Mouse (Mus musculus) neutrophil, adult 5-6 weeks (primary cell): ENCODE data around the gene Cdh22. TPM values are rescaled to one million over a fixed set of nuclear protein-coding genes. Genes with fewer than 3 reads are reported as not detected.

Source experiments
- ATAC-seq: fragments of 151-379, 151-347 bp; 2 replicates; pipeline ENCODE4 v1.8.0; 2017; ENCODE audit warnings: mild to moderate bottlenecking, moderate TSS enrichment; ENCODE audit not compliant: insufficient number of reproducible peaks, poor library complexity, low FRiP score, severe bottlenecking; ENCODE audit errors: extremely low read depth
- total RNA-seq: library from RNA; stranded (forward); fragments of 200-1000 nt; gene quantifications from 2 replicates; pipeline ENCODE4 v1.2.3, GENCODE M21; 2017

Gene Cdh22
- total RNA-seq, 1 experiment from 2014 or later, result not detected

GRCm38 (mm10) chr2:165217361-165218149 is 17.1 kb downstream of the Cdh22 start:
- ATAC-seq, result no peak

DNA sequence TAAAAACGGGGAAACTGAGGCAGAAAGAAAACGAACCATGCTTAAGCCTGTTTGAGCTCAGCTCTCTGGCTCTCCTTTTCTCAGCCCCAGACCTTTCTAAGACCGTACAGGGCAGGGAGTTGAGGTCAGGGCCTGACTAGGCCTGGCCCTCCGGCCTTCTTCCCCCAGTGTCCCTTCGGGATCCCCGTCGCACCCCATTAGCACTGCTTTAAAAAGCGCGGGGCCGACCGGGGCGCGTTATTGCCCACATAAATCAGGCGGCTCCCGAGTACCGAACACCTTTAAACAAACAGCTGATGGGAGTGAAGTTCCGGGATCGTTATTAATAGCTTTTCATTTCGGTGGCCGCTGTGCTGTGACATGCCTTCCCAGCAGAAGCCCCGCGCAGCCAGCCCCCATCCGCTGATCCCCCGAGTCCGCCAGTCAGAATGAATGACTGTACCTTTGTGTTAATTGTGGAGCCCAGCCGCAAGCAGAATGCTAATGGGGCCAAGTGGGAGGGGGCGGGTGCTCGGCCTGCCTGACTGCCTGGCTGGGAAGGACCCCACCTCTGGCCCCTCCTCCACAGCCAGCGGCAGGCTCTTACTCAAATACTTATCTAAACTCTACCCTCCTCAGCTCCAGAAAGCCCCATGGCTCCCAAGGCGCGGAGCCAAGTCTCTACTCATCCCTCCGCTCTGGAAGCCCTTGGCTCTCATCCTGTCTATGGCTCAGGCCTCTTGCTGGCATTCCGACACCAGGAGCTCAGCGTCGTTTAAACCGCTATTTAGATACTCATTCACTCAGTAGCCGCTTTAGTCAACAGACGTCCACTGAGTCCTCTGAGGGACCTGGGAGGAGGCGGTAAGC is 19.3 kb downstream of the Cdh22 start:
- no peak for ATAC-seq

DNA sequence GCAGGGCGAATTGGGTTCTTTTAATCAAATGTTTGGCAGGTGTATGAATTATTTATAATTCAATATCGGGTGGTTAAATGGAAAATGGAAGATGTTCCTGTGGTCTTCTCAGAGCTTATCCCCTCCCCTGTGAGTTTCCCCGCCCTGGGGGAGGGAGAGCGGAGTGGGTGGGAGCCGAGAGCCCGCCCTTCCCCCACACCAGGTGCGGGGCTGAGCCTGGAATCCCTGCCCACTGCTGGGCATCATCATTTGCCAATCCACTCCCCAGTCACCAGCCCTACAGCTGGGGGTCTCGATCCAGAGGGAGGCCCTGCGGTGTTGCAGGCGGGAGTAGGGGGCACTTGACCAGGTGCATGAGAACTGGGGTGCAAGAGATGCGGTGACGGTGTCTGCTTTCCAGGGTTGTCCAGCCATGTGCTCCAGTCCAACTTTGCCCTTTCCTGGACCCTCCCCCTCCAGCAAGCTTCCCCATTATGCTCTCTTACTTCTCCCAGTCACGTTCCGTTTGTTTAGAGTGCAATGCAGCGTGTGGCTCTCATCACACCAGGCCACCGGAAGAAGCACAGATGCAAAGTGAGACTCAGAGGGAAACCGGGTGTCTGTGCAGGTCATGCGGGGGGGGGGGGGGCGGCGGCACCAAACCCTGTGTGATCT is 23.1 kb downstream of the Cdh22 start:
- ATAC-seq, result no peak

DNA sequence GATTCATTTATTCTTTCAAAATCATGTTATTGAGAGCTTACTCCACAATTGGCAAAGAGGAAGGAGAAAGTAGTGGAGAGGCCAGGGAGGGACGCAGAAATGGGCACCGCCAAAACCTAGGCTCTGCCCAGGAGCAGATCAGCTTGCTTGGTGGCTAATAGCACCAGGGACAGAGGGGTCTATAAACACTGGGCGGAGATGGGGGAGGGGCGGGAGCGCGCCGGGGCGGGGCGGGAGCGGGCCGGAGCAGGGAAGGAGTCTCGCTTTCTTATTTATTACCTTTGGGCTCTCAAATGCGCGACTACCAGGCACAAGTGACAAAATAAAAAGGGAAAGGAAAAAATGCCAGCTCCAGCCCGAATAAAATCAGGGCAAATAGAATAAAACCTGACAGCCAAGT is 23.7 kb downstream of the Cdh22 start:
- ATAC-seq, result no peak

DNA sequence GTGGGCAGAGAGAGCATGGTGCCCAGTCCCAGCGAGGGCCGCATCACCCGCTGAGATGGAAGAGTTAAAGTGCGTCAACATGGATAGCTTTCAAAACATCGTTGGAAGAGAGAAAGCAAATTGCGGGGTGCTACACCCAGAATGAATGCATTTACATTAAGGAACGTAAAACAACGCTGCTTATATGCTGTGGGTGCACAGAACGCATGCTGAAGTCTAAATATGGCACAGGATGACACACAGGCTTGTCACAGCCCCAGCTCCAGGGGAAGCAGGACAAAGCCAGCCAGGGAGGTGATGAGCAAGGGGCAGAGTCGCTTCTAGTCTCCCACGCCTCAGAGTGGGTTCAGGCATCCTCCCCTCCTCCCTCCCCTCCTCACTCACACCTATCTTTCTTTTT is 27.0 kb downstream of the Cdh22 start:
- no peak for ATAC-seq

DNA sequence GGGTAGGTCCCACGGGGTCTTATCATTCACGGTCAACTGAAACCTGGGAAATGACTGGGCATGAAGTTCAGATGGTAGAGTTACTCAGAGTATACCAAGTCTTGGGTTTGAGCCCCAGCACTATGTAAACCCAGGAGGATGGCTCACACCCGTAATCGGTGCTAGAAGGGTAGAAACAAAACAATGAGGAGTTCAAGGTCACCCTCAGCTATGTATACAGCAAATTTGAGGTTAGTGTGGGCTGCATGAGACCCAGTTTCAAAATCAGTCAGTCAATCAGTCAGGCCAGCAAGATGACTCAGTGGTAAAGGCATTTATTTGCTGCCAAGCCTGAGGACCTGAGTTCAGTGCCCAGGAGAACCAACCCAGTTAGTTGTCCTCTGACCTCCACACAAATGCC is 27.6 kb downstream of the Cdh22 start:
- no peak for ATAC-seq

- ATAC-seq, result no peak
These were observed 29.2 kb downstream of the Cdh22 start for GRCm38 (mm10) chr2:165205486-165205885.

DNA sequence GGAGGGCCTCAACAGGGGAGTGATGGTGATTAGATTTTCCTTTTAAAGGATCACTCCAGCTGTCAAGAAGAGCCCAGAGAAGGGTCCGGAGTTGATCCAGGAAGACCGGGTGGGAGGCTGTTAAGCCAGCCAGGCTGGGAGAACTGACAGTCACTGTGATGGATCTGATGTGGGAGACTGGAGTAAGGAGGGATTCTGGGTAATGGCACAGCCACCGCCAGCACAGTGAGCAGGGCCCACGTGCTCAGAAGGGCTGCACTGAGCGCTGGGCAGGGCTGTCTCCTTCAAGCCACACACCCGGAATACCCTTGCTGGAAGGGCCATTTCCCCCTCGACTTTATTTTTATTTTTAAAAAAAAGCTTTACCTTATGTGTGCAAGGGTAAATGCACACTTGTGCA is 29.7 kb downstream of the Cdh22 start:
- no peak for ATAC-seq

GRCm38 (mm10) chr2:165201761-165202751 is 32.6 kb downstream of the Cdh22 start:
- ATAC-seq, result no peak

GRCm38 (mm10) chr2:165197546-165197945 is 37.1 kb downstream of the Cdh22 start:
- ATAC-seq, result no peak

DNA sequence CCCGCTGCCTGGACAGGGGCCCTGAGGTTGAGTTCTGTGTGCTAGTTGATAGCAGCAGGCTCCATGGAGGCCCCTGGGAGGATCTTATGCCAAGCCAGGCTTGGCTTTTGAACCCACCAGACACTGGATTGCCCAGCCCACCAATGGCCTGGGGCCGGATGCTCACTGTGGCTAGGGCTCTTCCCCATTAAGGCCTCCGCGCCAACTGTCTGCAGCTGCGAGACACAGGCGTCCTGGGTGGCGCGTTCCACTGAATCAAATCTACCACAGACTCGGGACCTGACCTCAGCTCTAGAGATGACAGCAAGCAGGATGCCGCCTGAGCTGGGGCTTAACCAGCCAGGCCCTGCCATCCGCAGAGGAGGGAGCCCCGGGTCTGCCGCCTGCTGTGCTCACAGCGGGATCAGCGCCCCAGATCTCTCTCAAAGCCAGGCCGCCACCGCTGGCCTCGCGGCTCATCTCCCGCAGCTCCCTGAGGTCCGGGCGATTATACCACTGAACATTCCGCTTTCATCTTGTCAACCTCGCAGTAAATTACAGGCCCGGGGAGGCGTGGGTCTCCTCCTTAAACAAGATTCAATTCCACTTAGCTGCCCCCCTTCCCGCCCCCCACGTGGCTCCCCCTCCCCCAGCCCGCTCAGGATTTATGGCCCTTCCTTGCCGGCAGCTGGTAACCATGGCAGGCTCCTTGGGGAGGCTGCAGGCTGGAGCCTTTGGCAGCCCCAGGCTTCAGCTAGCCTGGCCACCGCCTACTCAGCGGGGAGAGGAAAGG is 39.1 kb downstream of the Cdh22 start:
- ATAC-seq, result no peak

DNA sequence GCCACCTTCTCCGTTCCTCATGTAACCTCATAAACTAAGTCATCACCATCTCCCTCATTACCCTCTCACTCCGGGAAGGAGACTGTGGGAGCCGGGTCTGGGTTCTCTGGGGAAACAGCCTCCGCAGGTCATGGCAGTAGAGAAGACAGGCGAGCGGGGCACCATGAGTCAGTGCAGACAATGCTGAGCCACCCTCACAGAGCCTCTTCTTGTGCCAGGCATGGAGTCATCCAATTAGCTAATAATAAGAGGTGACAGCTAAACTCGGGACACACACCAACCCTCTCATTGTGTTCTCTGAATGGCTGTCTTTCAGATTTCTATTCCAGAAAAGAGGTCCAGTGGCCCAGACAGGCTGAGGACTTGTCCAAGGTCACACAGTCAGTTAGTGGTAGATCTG is 43.2 kb downstream of the Cdh22 start:
- ATAC-seq, result no peak

DNA sequence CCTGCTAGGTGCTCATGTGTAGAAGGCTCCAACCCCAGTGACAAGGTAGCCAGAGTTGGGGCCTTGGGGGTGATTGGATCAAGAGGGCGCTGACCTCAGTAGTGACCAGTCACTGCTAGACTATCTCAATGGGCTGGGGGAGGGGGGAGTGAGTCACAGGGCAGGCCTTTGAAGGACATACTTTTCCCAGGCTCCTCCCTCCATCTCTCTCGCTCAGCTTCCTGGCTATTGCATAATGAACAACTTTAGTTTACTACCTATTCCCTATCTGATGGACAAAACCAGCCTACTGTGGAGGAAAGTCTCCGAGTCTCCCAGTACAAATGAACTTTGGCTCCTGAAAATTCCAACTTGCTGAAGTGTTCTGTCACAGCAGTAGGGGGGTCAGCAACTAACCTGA is 45.1 kb downstream of the Cdh22 start:
- ATAC-seq, result no peak

- no peak for ATAC-seq
These were observed 46.8 kb downstream of the Cdh22 start for GRCm38 (mm10) chr2:165187648-165188380.

DNA sequence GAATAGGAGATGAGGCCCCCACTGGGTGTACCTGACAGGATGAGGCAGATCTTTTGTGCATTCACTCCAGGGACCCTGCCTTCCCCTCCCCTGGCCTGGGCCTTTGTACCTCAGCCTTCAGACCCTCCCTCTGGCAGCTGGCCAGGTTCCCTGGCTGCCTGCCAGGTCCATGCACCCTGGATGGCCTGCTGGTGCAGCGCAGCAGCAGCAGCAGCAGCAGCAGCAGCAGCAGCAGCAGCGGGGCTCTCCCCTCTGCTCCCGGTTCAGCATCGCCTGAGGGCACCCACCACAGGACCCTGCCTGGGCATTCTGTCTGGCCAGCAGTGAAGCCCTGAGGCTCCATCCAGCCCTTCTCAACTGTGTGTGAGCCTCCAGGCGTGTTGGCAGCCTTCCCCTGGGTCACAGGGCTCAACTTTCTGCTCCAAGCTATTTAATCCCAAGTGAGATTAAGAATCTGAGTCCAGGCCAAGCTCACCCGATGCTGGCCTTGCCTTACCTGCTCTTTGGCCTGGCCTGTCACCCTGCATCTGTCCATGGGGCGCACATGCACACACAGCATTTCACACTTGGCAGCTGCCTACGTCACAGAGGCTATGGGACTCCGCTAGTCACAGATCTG is 50.5 kb downstream of the Cdh22 start:
- no peak for ATAC-seq

GRCm38 (mm10) chr2:165182085-165182976 is 52.3 kb downstream of the Cdh22 start:
- no peak for ATAC-seq
